10 mouse cellular contexts compared by ENCODE assay signal in genomic region chr3:81009899-81010298, GRCm38 (mm10). TPM values are rescaled to one million over a fixed set of nuclear protein-coding genes. Genes with fewer than 3 reads are reported as not detected.
"Had no signal": no experiment of that assay in that cellular context is flagged by ENCODE, and none has a peak within 500 bp of the region (broad histone marks: within the 10 kb centered on the region; RNA-seq: fewer than 3 reads in every experiment).

No protein-coding gene starts in this region.

- H3K36me3 ChIP-seq: kidney, embryonic 15.5 days; limb, embryonic 10.5 days; liver, embryonic 13.5 days; midbrain, embryonic 13.5 days had no signal

- ATAC-seq: inflammation-experienced regulatory T-cells, adult 6 months; liver, postnatal 0 days; midbrain, embryonic 13.5 days had no signal

- H3K9me3 ChIP-seq: kidney, embryonic 15.5 days; limb, embryonic 10.5 days; liver, embryonic 13.5 days; midbrain, embryonic 13.5 days had no signal

- H3K4me1 ChIP-seq: kidney, embryonic 15.5 days; limb, embryonic 10.5 days; liver, embryonic 13.5 days; midbrain, embryonic 13.5 days had no signal

- H3K4me3 ChIP-seq: kidney, embryonic 15.5 days; limb, embryonic 10.5 days; liver, embryonic 13.5 days; midbrain, embryonic 13.5 days had no signal

- H3K4me2 ChIP-seq: kidney, embryonic 15.5 days; liver, embryonic 13.5 days; midbrain, embryonic 13.5 days had no signal

- H3K9ac ChIP-seq: kidney, embryonic 15.5 days; liver, embryonic 13.5 days; liver, postnatal 0 days; midbrain, embryonic 13.5 days had no signal

- H3K27me3 ChIP-seq: kidney, embryonic 15.5 days; liver, embryonic 13.5 days; midbrain, embryonic 13.5 days had no signal

- H3K27ac ChIP-seq: kidney, embryonic 15.5 days; limb, embryonic 10.5 days; liver, embryonic 13.5 days; midbrain, embryonic 13.5 days had no signal

- DNase-seq: kidney, adult 2 months; kidney, postnatal 14 days; liver, embryonic 13.5 days; liver, postnatal 0 days; right cerebral cortex, postnatal 14 days; thymus, postnatal 36 days had no signal

RNA-seq across cellular contexts. Expression of gene Pdgfc, which starts 26.3 kb away (rescaled TPM):
- polyA plus RNA-seq: inflammation-experienced regulatory T-cells, adult 6 months had no signal
